29 mouse cellular contexts compared by ENCODE assay signal in genomic region chr16:17137355-17137754, GRCm38 (mm10). TPM values are rescaled to one million over a fixed set of nuclear protein-coding genes. Genes with fewer than 3 reads are reported as not detected.
"Had no signal": no experiment of that assay in that cellular context is flagged by ENCODE, and none has a peak within 500 bp of the region (broad histone marks: within the 10 kb centered on the region; RNA-seq: fewer than 3 reads in every experiment).

No protein-coding gene starts in this region.

- H3K4me3 ChIP-seq: heart, adult 2 months; heart, embryonic 13.5 days; heart, embryonic 15.5 days; hindbrain, embryonic 13.5 days; hindbrain, embryonic 15.5 days; kidney, embryonic 15.5 days; layer of hippocampus, adult 2 months; left cerebral cortex, adult 2 months; limb, embryonic 13.5 days; limb, embryonic 15.5 days; liver, embryonic 12.5 days had no signal

- H3K27ac ChIP-seq: heart, adult 2 months; heart, embryonic 13.5 days; heart, embryonic 15.5 days; hindbrain, embryonic 13.5 days; hindbrain, embryonic 15.5 days; hindbrain, postnatal 0 days; kidney, embryonic 15.5 days; kidney, postnatal 0 days; layer of hippocampus, adult 2 months; left cerebral cortex, adult 2 months; limb, embryonic 13.5 days; limb, embryonic 15.5 days; liver, embryonic 12.5 days; liver, embryonic 14.5 days had no signal

- DNase-seq: gastrocnemius, postnatal 14 days; gastrocnemius, postnatal 36 days; heart, adult 11 months; heart, adult 2 months; heart, postnatal 14 days; heart, postnatal 36 days; kidney, adult 11 months; kidney, adult 2 months; kidney, adult 9 months; kidney, postnatal 14 days; kidney, postnatal 36 days had no signal

- H3K9ac ChIP-seq: heart, embryonic 13.5 days; heart, embryonic 15.5 days; hindbrain, embryonic 13.5 days; hindbrain, embryonic 15.5 days; kidney, embryonic 15.5 days; limb, embryonic 13.5 days; limb, embryonic 15.5 days; liver, embryonic 12.5 days; liver, embryonic 14.5 days had no signal

- H3K9me3 ChIP-seq: heart, embryonic 13.5 days; heart, embryonic 15.5 days; hindbrain, embryonic 13.5 days; hindbrain, embryonic 15.5 days; kidney, embryonic 15.5 days; limb, embryonic 13.5 days; limb, embryonic 15.5 days; liver, embryonic 12.5 days had no signal

- ATAC-seq: hindbrain, postnatal 0 days; intestine, embryonic 16.5 days; liver, embryonic 12.5 days had no signal

- H3K36me3 ChIP-seq: heart, embryonic 13.5 days; heart, embryonic 15.5 days; hindbrain, embryonic 13.5 days; hindbrain, embryonic 15.5 days; kidney, embryonic 15.5 days; limb, embryonic 13.5 days; limb, embryonic 15.5 days; liver, embryonic 12.5 days had no signal

- H3K4me2 ChIP-seq: heart, embryonic 11.5 days; heart, embryonic 13.5 days; heart, embryonic 15.5 days; hindbrain, embryonic 13.5 days; hindbrain, embryonic 15.5 days; kidney, embryonic 15.5 days; limb, embryonic 13.5 days; limb, embryonic 15.5 days; liver, embryonic 12.5 days had no signal

- H3K27me3 ChIP-seq: heart, embryonic 13.5 days; heart, embryonic 15.5 days; hindbrain, embryonic 13.5 days; hindbrain, embryonic 15.5 days; kidney, embryonic 15.5 days; limb, embryonic 13.5 days; limb, embryonic 15.5 days had no signal

RNA-seq across cellular contexts. Expression of gene Ccdc116, which starts 9.7 kb away (rescaled TPM):
- total RNA-seq: heart, postnatal 36 days; liver, adult 2 months had no signal
- polyA plus RNA-seq: heart, embryonic 11.5 days had no signal

RNA-seq across cellular contexts. Expression of gene 2610318N02Rik, which starts 12.4 kb away (rescaled TPM):
- total RNA-seq: gastrocnemius, adult 18-20 months; gastrocnemius, adult 8-10 months; gastrocnemius, postnatal 14 days; heart, adult 2 months; heart, postnatal 36 days; liver, adult 2 months had no signal
